Comparison of ENCODE assay signal across 12 mouse cellular contexts in the genomic region with DNA sequence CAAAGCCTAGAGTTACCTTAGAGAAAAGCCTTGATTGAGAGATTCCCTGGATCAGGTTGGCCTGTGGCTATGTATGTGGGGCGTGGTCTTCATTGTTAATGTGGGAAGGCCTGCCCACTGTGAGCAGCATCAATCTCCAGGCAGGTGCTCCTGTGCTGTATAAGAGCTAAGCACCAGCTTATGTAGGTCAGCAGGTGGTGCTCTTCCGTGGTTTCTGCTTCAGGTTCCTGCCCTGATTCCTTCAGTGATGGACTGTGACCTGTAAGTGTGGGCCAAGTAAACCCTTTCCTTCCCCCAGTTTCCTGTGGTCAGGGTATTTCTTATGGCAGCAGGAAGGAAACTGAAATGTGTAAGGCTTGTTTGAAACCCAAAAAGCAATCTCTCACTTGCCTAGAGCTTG.
A peak's percentile ranks its signal among the peaks of the same experiment; 100 is the strongest.
DNase-seq lines count a peak whose midpoint lies in the region; ATAC-seq and TF ChIP-seq lines count a peak whose summit lies in the region.
"Had no signal": no experiment of that assay in that cellular context is flagged by ENCODE, and none has a peak within 500 bp of the region (broad histone marks: within the 10 kb centered on the region; RNA-seq: fewer than 3 reads in every experiment).

No protein-coding gene starts in this region.

- no peaks in the 10 kb centered on the region for H3K36me3 ChIP-seq in spleen, adult 2 months (ENCODE audit: control insufficient read depth, insufficient read depth, low read length)
- H3K36me3 ChIP-seq in stomach, postnatal 0 days (ENCODE audit: control insufficient read depth, insufficient read depth, low read length), result no peaks in the 10 kb centered on the region

- no peak overlapping the region for H3K4me2 ChIP-seq in stomach, postnatal 0 days (replicated peaks; ENCODE audit: low read depth)

- no peak overlapping the region for H3K4me3 ChIP-seq in spleen, adult 2 months (ENCODE audit: extremely low read depth, insufficient read depth, insufficient read length)
- H3K4me3 ChIP-seq in stomach, postnatal 0 days (ENCODE audit: low read depth, low read length), result no peak overlapping the region

- WGBS in spleen, adult 2 months, result 55% methylated on average over 2 of the region's 2 CpGs
- WGBS in stomach, postnatal 0 days, result 42% methylated on average over 2 of the region's 2 CpGs

- TF ChIP-seq EP300 in stomach, postnatal 0 days (optimal IDR thresholded peaks at IDR 0.05), result no peak

- TF ChIP-seq POLR2A in spleen, adult 2 months (IDR thresholded peaks at IDR 0.05; ENCODE audit: low read depth, low read length), result no peak

- no peak for ATAC-seq in stomach, postnatal 0 days (ENCODE audit: low FRiP score, low TSS enrichment)
- ATAC-seq: midbrain, embryonic 16.5 days had no signal

- H3K9me3 ChIP-seq in stomach, postnatal 0 days (ENCODE audit: control insufficient read depth, low read length), result no peaks in the 10 kb centered on the region

- H3K4me1 ChIP-seq in spleen, adult 2 months (ENCODE audit: control insufficient read depth, insufficient read depth, insufficient read length), result peaks cover 5% of the 10 kb centered on the region; the same call in 1 of the 2 replicates
- no peaks in the 10 kb centered on the region for H3K4me1 ChIP-seq in stomach, postnatal 0 days (replicated peaks; ENCODE audit: control insufficient read depth, insufficient read depth)

- DNase-seq in heart, adult 11 months, result peak; percentile 30
- no peak for DNase-seq in heart, postnatal 25 days (ENCODE audit: low spot score)
- DNase-seq in spleen, adult 2 months (ENCODE audit: low read depth in 1 of 2, low spot score in 2 of 2), result no peak
- no peak for DNase-seq in spleen, postnatal 14 days (ENCODE audit: low spot score in 2 of 2)
- peak; percentile 20 to 23 for DNase-seq in kidney, adult 8-10 months
- no peak for DNase-seq in stomach, postnatal 0 days (ENCODE audit: low spot score)
- no peak for DNase-seq in frontal cortex, postnatal 10 days (ENCODE audit: low spot score in 2 of 2)
- no peak for DNase-seq in spleen, postnatal 4 days (ENCODE audit: low spot score in 2 of 2)
- DNase-seq: adrenal gland, adult 2 months; cerebellum, adult 18-20 months; heart, postnatal 10 days had no signal

- H3K27me3 ChIP-seq in spleen, adult 2 months (ENCODE audit: control insufficient read depth, insufficient read depth, low read length), result no peaks in the 10 kb centered on the region
- no peaks in the 10 kb centered on the region for H3K27me3 ChIP-seq in stomach, postnatal 0 days (ENCODE audit: control insufficient read depth, insufficient read depth, low read length)

- H3K9ac ChIP-seq in stomach, postnatal 0 days (ENCODE audit: low read length), result no peak overlapping the region

- H3K27ac ChIP-seq in spleen, adult 2 months (ENCODE audit: insufficient read depth, low read length), result no peak overlapping the region
- no peak overlapping the region for H3K27ac ChIP-seq in stomach, postnatal 0 days (replicated peaks)

- intact Hi-C loops in heart, postnatal 25 days (cut with DNase I), result no loop called here

- TF ChIP-seq CTCF in spleen, adult 2 months (IDR thresholded peaks at IDR 0.05; ENCODE audit: extremely low read depth, insufficient read depth, insufficient read length, insufficient replicate concordance), result peak; percentile 55; the same call in 1 of the 2 replicates
- peak; percentile 47; the same call in 1 of the 2 replicates for TF ChIP-seq CTCF in stomach, postnatal 0 days (IDR thresholded peaks at IDR 0.05; ENCODE audit: low read depth)

Comparison
In these comparisons a context has a peak if more than half of its experiments do, and no peak if none do; other contexts are left out.
1. DNase-seq: peak in heart, adult 11 months (single experiment) and kidney, adult 8-10 months (2 of 2); none in heart, postnatal 25 days (single experiment), spleen, adult 2 months (0 of 2), spleen, postnatal 14 days (0 of 2), stomach, postnatal 0 days (single experiment), frontal cortex, postnatal 10 days (0 of 2) and spleen, postnatal 4 days (0 of 2).